8 mouse cellular contexts compared by ENCODE assay signal in the genomic region with DNA sequence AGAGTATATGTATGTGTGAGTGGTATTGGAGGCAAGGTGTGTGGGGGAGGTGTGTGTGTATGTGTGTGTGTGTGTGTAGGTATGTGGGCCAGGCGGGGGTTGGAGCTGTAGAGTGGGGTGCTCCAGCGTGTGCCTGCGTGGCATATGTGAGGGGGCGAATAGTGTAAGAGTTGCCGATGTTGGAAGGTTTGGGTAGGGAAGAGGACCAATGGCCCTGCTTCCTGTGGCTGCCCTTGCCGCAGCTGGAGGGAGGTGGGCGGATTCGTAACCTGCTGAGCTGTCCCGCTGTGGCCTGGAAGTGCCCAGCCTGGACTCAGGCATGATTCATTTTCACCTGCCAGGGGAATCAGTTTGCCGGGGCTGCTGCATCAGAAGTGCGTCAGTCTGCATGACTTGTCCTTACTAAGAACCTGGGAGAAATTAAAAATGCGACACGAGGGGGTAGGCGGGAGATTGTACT.
DNase-seq lines count a peak whose midpoint lies in the region; ATAC-seq and TF ChIP-seq lines count a peak whose summit lies in the region.

No protein-coding gene starts in this region.

- H3K27me3 ChIP-seq in forebrain, postnatal 0 days (ENCODE audit: insufficient read depth, low read length), result no peaks in the 10 kb centered on the region
- no peaks in the 10 kb centered on the region for H3K27me3 ChIP-seq in midbrain, embryonic 14.5 days (ENCODE audit: control insufficient read depth, insufficient read depth, low read length)

- H3K9me3 ChIP-seq in forebrain, postnatal 0 days (ENCODE audit: low read length), result no peaks in the 10 kb centered on the region
- H3K9me3 ChIP-seq in midbrain, embryonic 14.5 days (ENCODE audit: control insufficient read depth, low read length), result 0 out of 2 replicates have a peak, but pooled peaks cover 4% of the 10 kb centered on the region

- no peaks in the 10 kb centered on the region for H3K36me3 ChIP-seq in forebrain, postnatal 0 days (ENCODE audit: insufficient read depth)
- H3K36me3 ChIP-seq in midbrain, embryonic 14.5 days (ENCODE audit: control insufficient read depth, insufficient read depth, low read length), result peaks cover 4% of the 10 kb centered on the region; the same call in 1 of the 2 replicates

- intact Hi-C loops in left cerebral cortex, postnatal 4 days (cut with DNase I), result no loop called here

- peak overlapping the region; percentile 75 for H3K4me2 ChIP-seq in forebrain, postnatal 0 days (ENCODE audit: low read depth)
- peak overlapping the region; percentile 90 for H3K4me2 ChIP-seq in midbrain, embryonic 14.5 days (ENCODE audit: low read length)

- peak; percentile 22 to 29 for DNase-seq in adrenal gland, adult 18-20 months (ENCODE audit: low spot score in 2 of 2)
- DNase-seq in adrenal gland, postnatal 4 days (ENCODE audit: low spot score in 2 of 2), result no peak
- peak; percentile 53 to 57 for DNase-seq in left cerebral cortex, adult 18-20 months (ENCODE audit: low spot score in 2 of 2)
- DNase-seq in left cerebral cortex, postnatal 4 days, result no peak
- DNase-seq in forebrain, postnatal 0 days, result no peak
- no peak for DNase-seq in midbrain, embryonic 14.5 days
- DNase-seq in kidney, postnatal 10 days, result no peak
- DNase-seq in ovary, postnatal 36 days (ENCODE audit: low spot score), result no peak

- no peak for TF ChIP-seq CTCF in forebrain, postnatal 0 days (IDR thresholded peaks at IDR 0.05; ENCODE audit: low read depth)

- WGBS in forebrain, postnatal 0 days, result 7% methylated on average over 14 of the region's 14 CpGs
- WGBS in midbrain, embryonic 14.5 days, result 8% methylated on average over 14 of the region's 14 CpGs

- 0 out of 2 replicates have a peak overlapping the region, but pooled peaks have one; percentile 3 for H3K27ac ChIP-seq in forebrain, postnatal 0 days (ENCODE audit: low read depth, low read length)
- peak overlapping the region; percentile 82 for H3K27ac ChIP-seq in midbrain, embryonic 14.5 days (replicated peaks; ENCODE audit: low read depth, low read length)

- peaks cover 6% of the 10 kb centered on the region for H3K4me1 ChIP-seq in forebrain, postnatal 0 days (ENCODE audit: insufficient read depth)
- peaks cover 25% of the 10 kb centered on the region for H3K4me1 ChIP-seq in midbrain, embryonic 14.5 days (ENCODE audit: control insufficient read depth, insufficient read depth, low read length)

- peak overlapping the region; percentile 42 for H3K4me3 ChIP-seq in forebrain, postnatal 0 days (ENCODE audit: low read depth, low read length)
- H3K4me3 ChIP-seq in midbrain, embryonic 14.5 days (replicated peaks; ENCODE audit: low read depth, low read length), result peak overlapping the region; percentile 44

- H3K9ac ChIP-seq in forebrain, postnatal 0 days, result 0 out of 2 replicates have a peak overlapping the region, but pooled peaks have one; percentile 57
- peak overlapping the region; percentile 63 for H3K9ac ChIP-seq in midbrain, embryonic 14.5 days (replicated peaks; ENCODE audit: low read length)

- peak; percentile 10 for ATAC-seq in forebrain, postnatal 0 days
- peak; percentile 46 for ATAC-seq in midbrain, embryonic 14.5 days (ENCODE audit: low FRiP score, low TSS enrichment)

Comparison
In these comparisons a context has a peak if more than half of its experiments do, and no peak if none do; other contexts are left out.
1. DNase-seq: peak in adrenal gland, adult 18-20 months (2 of 2) and left cerebral cortex, adult 18-20 months (2 of 2); none in adrenal gland, postnatal 4 days (0 of 2), left cerebral cortex, postnatal 4 days (single experiment), forebrain, postnatal 0 days (single experiment), midbrain, embryonic 14.5 days (single experiment), kidney, postnatal 10 days (single experiment) and ovary, postnatal 36 days (single experiment).